Mouse (Mus musculus): ENCODE results near the gene Zfp605. TPM values are rescaled to one million over a fixed set of nuclear protein-coding genes. Genes with fewer than 3 reads are reported as not detected.

Zfp605 gene
- polyA plus RNA-seq, 1 experiment from 2014 or later, result 5.8 TPM

DNA sequence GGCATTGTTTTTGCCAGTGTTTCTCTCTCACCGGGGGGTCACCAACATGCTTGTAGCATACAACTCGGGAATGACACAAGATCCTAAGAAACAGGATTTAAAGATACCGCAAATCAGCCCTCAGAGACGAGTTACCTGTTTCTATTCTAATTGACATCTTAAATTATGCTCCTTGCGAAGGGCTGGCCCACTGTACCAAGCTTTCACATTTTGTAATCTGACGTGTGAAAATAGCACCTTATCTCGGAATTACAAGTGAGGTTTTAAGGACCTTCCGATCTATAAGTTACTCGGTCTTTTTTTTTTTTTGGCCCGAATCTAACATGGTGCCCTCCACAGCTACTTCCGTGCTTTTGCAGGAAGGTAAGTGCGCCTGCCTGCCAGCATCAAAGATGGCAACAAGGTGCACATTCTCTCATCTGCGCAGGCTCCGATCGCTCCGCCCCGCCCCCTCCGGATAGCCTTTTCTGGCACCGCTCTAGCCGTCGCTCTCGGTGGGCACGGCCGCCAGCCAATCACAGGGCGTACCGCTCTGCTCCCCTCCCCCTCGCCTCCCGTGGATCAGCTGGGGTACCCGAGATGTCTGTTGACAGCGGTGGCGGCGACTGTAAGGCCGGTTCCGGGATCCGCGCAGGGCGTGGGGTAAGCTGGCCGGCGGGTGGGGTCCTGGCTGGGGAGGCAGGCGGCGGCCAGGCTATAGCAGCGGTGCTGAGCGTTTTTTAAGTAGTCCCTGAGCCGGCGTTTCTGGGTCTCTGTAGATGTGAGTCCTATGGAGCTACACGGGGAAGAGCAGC is 25.6 kb downstream of the Zfp605 start, which contains the start of gene Chfr:
TSS of gene Chfr (plus strand) at position 550 of the 794 bp plus-strand sequence.
- H3K27me3 ChIP-seq, result no peaks in the 10 kb centered on the region
- H3K27ac ChIP-seq, result peak within 1 kb of the TSS; percentile 53
- H3K4me1 ChIP-seq, result 0 out of 2 replicates have a peak, but pooled peaks cover 2% of the 10 kb centered on the region
- peak within 1 kb of the TSS; percentile 83 for H3K4me2 ChIP-seq
- H3K9ac ChIP-seq, result peak within 1 kb of the TSS; percentile 83
- ATAC-seq (ENCODE audit: borderline replicate concordance, extremely low read depth, low FRiP score, low TSS enrichment), result peak; percentile 99
- peak within 1 kb of the TSS; percentile 97 for H3K4me3 ChIP-seq
- H3K36me3 ChIP-seq, result 0 out of 2 replicates have a peak, but pooled peaks cover 7% of the 10 kb centered on the region
- no peaks in the 10 kb centered on the region for H3K9me3 ChIP-seq
- 3% methylated on average over 46 of the region's 46 CpGs for WGBS

DNA sequence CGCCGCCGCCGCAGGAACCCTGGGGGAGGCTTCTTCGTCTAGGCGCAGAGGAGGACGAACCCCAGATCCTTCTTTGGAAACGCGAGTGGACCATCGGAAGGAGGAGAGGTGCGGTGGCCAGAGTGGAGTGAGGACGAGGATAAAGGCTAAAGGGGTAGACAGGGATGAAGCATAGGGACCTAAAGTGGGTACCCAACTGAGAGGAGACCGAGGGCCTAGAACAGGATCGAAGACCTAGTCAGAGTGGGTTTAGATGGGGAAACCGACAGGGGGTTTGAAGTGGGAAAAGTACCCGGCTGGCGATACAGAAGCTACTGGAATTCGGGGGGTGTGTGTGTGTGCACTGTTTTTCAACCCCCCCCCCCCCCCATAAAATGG is 26.2 kb downstream of the Zfp605 start:
- H3K9me3 ChIP-seq, result no peaks in the 10 kb centered on the region
- H3K4me1 ChIP-seq, result 0 out of 2 replicates have a peak, but pooled peaks cover 2% of the 10 kb centered on the region
- WGBS, result 4% methylated on average over 18 of the region's 18 CpGs
- peak overlapping the region; percentile 83 for H3K4me2 ChIP-seq
- 0 out of 2 replicates have a peak, but pooled peaks have one; percentile 19 for ATAC-seq (ENCODE audit: borderline replicate concordance, extremely low read depth, low FRiP score, low TSS enrichment)
- H3K4me3 ChIP-seq, result peak overlapping the region; percentile 97
- H3K27me3 ChIP-seq, result no peaks in the 10 kb centered on the region
- peak overlapping the region; percentile 44; the same call in 1 of the 2 replicates for H3K27ac ChIP-seq
- 0 out of 2 replicates have a peak, but pooled peaks cover 4% of the 10 kb centered on the region for H3K36me3 ChIP-seq
- H3K9ac ChIP-seq, result peak overlapping the region; percentile 83

DNA sequence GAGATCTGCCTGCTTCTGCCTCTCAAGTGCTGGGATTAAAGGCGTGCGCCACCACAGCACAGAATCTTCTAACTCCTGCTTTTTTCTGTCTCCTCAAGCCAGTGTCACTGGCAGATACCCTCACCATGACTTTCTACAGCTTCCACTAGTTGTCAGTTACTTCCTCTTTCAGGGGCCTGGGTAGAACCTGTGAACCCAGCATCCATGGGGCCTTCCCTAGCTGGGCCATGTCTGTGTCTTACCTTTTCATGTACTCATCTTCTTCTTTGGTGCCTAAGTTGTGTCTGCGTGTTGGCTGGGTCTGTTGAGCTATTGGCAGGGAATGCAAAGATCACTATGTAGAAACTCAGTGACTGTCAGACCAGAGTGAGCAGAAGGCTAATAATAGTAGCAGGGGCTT is 27.9 kb downstream of the Zfp605 start:
- H3K36me3 ChIP-seq, result peaks cover 8% of the 10 kb centered on the region
- no peak for ATAC-seq (ENCODE audit: borderline replicate concordance, extremely low read depth, low FRiP score, low TSS enrichment)
- H3K4me2 ChIP-seq, result no peak overlapping the region
- WGBS, result 91% methylated on average over 3 of the region's 3 CpGs
- H3K9me3 ChIP-seq, result no peaks in the 10 kb centered on the region
- H3K9ac ChIP-seq, result no peak overlapping the region
- H3K27me3 ChIP-seq, result no peaks in the 10 kb centered on the region
- H3K4me3 ChIP-seq, result no peak overlapping the region
- no peak overlapping the region for H3K27ac ChIP-seq
- 0 out of 2 replicates have a peak, but pooled peaks cover 2% of the 10 kb centered on the region for H3K4me1 ChIP-seq

DNA sequence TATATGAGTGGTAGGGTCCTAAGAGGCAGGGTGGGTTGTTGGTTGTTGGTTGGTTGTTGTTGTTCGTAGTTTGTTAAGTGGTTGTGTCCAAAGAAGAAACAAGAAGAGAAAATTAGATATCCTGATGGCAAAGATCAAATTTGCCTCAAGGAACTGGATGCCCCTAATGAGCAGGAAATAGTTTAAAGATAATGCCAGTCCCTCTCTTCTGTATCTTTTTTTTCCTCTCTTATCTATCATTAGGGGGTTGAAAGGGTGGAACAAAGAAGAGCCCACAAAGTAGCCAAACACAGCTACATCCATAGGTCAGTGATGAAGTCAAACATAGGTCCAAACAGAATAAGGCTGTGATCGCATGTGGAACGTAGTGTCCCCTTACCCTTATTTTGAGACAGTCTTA is 29.4 kb downstream of the Zfp605 start:
- Histone ChIP-seq H3K4me1 (0 out of 2 replicates have a peak, but pooled peaks cover 2% of the 10 kb centered on the region), H3K4me2 (no peak overlapping the region), H3K9me3 (no peaks in the 10 kb centered on the region), H3K27ac (no peak overlapping the region), H3K27me3 (no peaks in the 10 kb centered on the region), H3K36me3 (peaks cover 15% of the 10 kb centered on the region), H3K9ac (no peak overlapping the region), H3K4me3 (no peak overlapping the region)
- ATAC-seq (ENCODE audit: borderline replicate concordance, extremely low read depth, low FRiP score, low TSS enrichment), result no peak
- 91% methylated on average over 3 of the region's 3 CpGs for WGBS

DNA sequence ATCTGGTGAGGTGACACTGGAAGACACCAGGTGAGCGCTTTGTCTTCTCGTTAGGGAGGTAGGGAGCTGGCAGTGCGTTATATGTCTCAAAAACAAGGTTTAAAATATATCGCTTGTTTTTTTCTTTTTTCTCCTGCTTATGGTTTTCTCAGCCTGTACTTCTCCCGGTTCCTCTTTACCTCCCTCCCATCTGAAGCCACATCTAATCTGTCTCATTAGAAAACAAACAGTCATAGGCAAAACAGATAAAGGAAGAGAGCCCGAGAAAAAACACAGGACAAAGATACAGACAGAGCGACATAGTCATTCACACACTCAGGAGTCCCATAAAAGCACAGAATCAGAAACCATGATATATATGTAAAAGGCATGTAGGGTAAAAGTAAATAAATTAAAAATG is 30.5 kb downstream of the Zfp605 start:
- no peak for ATAC-seq (ENCODE audit: borderline replicate concordance, extremely low read depth, low FRiP score, low TSS enrichment)
- no peak overlapping the region for H3K9ac ChIP-seq
- H3K4me2 ChIP-seq, result no peak overlapping the region
- H3K36me3 ChIP-seq, result peaks cover 25% of the 10 kb centered on the region
- H3K27me3 ChIP-seq, result no peaks in the 10 kb centered on the region
- H3K4me3 ChIP-seq, result no peak overlapping the region
- H3K9me3 ChIP-seq, result no peaks in the 10 kb centered on the region
- H3K4me1 ChIP-seq, result 0 out of 2 replicates have a peak, but pooled peaks cover 2% of the 10 kb centered on the region
- no peak overlapping the region for H3K27ac ChIP-seq
- 86% methylated on average over 7 of the region's 7 CpGs for WGBS

DNA sequence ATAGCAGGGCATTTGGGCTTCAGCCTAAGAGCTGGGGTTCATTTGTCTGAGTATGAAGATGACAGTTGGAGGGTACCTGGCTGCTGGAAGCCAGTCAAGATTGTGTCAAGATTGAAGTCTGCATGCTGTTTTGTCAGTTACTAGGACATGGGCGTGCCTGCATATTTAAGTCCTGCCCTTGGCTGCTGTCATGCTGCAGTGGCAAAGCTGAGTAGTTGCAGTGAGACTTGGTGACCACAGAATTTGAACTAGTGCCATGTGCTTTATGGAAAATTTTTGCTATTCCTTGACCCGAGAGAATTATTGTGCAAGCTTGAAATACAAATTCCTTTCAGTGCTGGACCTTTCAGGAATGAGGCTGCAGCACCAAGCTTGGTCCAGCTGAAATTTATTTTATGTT is 32.4 kb downstream of the Zfp605 start:
- Histone ChIP-seq H3K4me2 (no peak overlapping the region), H3K9me3 (no peaks in the 10 kb centered on the region), H3K27me3 (no peaks in the 10 kb centered on the region), H3K27ac (no peak overlapping the region), H3K9ac (no peak overlapping the region), H3K4me3 (no peak overlapping the region), H3K4me1 (no peaks in the 10 kb centered on the region), H3K36me3 (peaks cover 41% of the 10 kb centered on the region)
- WGBS, result 80% methylated on average over 2 of the region's 2 CpGs
- no peak for ATAC-seq (ENCODE audit: borderline replicate concordance, extremely low read depth, low FRiP score, low TSS enrichment)

DNA sequence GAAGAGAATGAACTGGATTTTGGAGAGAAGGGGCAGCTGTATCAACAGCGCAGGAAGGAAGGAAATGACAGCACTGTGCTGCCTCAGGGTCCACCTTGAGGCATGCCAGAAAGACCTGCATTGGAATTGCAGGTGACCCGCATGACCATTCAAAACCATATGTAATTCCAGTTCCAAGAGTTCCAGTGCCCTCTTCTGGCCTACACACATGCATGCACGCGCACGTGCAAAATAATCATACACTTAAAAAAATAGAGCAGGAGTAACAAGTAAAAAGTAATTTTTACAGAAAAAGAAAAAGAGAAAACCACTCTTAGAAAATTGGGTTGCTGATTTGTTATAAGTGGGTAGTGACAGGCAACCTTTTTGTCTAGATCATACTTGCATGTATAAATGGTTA is 33.1 kb downstream of the Zfp605 start:
- H3K27ac ChIP-seq, result no peak overlapping the region
- H3K4me1 ChIP-seq, result no peaks in the 10 kb centered on the region
- no peak overlapping the region for H3K9ac ChIP-seq
- H3K4me2 ChIP-seq, result no peak overlapping the region
- H3K36me3 ChIP-seq, result peaks cover 48% of the 10 kb centered on the region
- ATAC-seq (ENCODE audit: borderline replicate concordance, extremely low read depth, low FRiP score, low TSS enrichment), result no peak
- no peaks in the 10 kb centered on the region for H3K9me3 ChIP-seq
- H3K27me3 ChIP-seq, result no peaks in the 10 kb centered on the region
- H3K4me3 ChIP-seq, result no peak overlapping the region
- 83% methylated on average over 5 of the region's 5 CpGs for WGBS

DNA sequence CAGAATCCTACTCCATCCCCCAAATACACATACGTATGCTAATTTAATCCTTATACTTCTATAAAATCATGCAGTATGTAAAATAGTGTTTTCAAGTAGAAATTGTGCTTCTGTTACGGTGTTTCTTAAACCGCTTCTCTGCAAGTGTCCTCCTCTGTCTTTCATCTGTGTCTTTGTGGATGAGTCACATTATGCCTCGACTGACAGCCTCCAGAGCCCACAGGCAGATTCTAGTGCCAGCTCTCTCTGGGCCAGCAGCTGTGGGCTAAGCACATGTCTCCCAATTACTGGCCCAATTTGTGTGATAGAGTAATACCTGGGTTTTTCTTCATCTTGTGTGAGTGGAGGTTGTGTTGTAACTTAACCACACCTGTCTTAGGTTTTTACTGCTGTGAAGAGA is 59.5 kb downstream of the Zfp605 start:
- Histone ChIP-seq H3K4me1 (no peaks in the 10 kb centered on the region), H3K4me2 (no peak overlapping the region), H3K27me3 (no peaks in the 10 kb centered on the region), H3K4me3 (no peak overlapping the region), H3K36me3 (peaks cover 59% of the 10 kb centered on the region), H3K27ac (no peak overlapping the region), H3K9me3 (no peaks in the 10 kb centered on the region), H3K9ac (no peak overlapping the region)
- no peak for ATAC-seq (ENCODE audit: borderline replicate concordance, extremely low read depth, low FRiP score, low TSS enrichment)
- WGBS, result 94% methylated on average over 4 of the region's 4 CpGs

DNA sequence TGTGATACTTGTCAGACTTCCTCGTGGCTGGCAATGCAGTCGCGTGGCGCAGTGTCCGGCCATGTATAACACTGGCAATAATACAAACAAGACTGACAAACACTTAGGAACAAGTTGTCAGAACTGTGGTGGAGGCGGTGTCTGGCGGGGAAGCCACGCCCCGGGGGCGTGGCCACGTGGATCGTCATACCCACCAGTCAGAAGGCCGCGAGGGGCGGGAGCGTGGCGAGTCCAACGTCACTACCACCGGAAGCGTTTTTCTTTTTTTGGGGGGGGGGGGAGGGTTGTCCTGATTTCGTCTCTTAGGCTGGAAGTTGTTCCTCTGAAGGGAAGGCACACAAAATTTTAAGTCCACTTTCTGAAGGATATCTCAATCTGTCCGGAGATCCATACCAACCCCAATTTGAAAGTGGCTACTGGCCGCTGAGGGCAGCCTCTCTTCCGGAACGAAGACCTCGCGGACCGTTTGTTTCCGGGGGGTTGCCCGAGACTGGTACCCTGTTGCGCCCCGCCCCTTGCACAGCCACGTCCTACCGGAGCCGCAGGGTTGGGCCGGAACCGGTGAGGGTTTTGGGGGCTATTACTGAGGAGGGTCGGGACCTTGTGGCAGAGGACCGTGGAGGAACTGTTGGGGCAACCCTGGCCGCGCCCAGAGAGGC is 66.6 kb downstream of the Zfp605 start, which contains the start of gene Golga3:
TSS of gene Golga3 (plus strand) at position 340 of the 659 bp plus-strand sequence.
- peak; percentile 98 for ATAC-seq (ENCODE audit: borderline replicate concordance, extremely low read depth, low FRiP score, low TSS enrichment)
- Histone ChIP-seq H3K4me1 (peaks cover 8% of the 10 kb centered on the region), H3K27me3 (no peaks in the 10 kb centered on the region), H3K9ac (peak within 1 kb of the TSS; percentile 96), H3K36me3 (peaks cover 6% of the 10 kb centered on the region; the same call in 1 of the 2 replicates), H3K4me2 (peak within 1 kb of the TSS; percentile 75), H3K4me3 (peak within 1 kb of the TSS; percentile 99), H3K9me3 (no peaks in the 10 kb centered on the region), H3K27ac (peak within 1 kb of the TSS; percentile 79)
- WGBS, result under 1% methylated on average over 41 of the region's 41 CpGs

DNA sequence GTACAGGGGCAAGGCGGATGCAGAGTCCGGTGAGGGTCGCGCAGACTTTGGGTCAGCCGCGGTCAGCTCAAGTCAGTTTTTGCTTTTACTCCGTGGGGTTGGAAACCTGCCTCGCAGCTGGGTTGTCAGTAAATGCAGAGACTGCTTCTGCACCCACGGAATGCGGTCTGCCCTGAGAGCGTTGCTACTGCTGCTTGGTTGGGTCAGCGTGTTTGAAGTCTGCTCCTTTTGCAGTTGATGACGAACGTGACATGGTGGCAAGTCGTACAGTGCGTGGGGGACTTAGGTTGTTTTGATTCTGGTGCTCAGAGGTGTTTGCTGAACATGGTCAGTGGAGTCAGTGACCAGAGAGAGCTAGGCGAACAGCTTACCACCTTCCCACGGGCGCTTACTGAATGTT is 67.1 kb downstream of the Zfp605 start:
- Histone ChIP-seq H3K4me3 (peak overlapping the region; percentile 99), H3K9ac (peak overlapping the region; percentile 96), H3K27ac (peak overlapping the region; percentile 79), H3K4me1 (peaks cover 8% of the 10 kb centered on the region), H3K4me2 (peak overlapping the region; percentile 75), H3K27me3 (no peaks in the 10 kb centered on the region), H3K36me3 (peaks cover 5% of the 10 kb centered on the region; the same call in 1 of the 2 replicates), H3K9me3 (no peaks in the 10 kb centered on the region)
- 2% methylated on average over 19 of the region's 19 CpGs for WGBS
- ATAC-seq (ENCODE audit: borderline replicate concordance, extremely low read depth, low FRiP score, low TSS enrichment), result 0 out of 2 replicates have a peak, but pooled peaks have one; percentile 2

DNA sequence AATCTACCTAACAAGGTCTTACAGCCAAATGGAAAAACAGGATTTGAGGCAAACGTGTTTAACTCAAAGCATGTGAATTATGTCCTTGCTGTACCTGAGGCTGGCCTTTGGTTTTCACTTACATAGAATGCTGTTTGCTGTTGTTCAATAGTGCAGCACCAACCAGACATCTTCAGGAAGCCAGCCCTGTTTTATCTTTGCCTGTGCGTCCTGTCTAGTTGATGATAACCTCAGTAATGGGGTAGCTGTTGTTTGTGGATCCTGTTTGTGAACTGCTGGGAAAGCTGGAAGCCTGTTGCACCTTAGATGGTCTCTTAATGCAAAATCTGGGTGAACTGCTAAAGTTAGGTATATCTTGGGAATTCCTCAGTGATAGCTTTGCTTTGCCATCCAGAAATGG is 68.7 kb downstream of the Zfp605 start:
- Histone ChIP-seq H3K4me2 (no peak overlapping the region), H3K27ac (no peak overlapping the region), H3K9ac (no peak overlapping the region), H3K4me1 (peaks cover 8% of the 10 kb centered on the region), H3K27me3 (no peaks in the 10 kb centered on the region), H3K4me3 (no peak overlapping the region), H3K9me3 (no peaks in the 10 kb centered on the region), H3K36me3 (peaks cover 15% of the 10 kb centered on the region)
- ATAC-seq (ENCODE audit: borderline replicate concordance, extremely low read depth, low FRiP score, low TSS enrichment), result no peak
- WGBS, result 88% methylated on average over 2 of the region's 2 CpGs
